Mouse (Mus musculus): ENCODE data around the gene Krtap7-1. TPM values are rescaled to one million over a fixed set of nuclear protein-coding genes. Genes with fewer than 3 reads are reported as not detected.

Gene Krtap7-1
- total and polyA plus RNA-seq, 3 experiments, result not detected

GRCm38 (mm10) chr16:89528380-89528779 lies 20.3 kb upstream of the Krtap7-1 start:
- H3K27me3 ChIP-seq (ENCODE audit: control insufficient read depth, insufficient read depth, low read length), result no peaks in the 10 kb centered on the region
- intact Hi-C loops (cut with DNase I), result loop anchor here (10.0 kb wide), 1 partner anchor 236 kb away; no protein-coding TSS in a partner anchor
- H3K79me2 ChIP-seq (replicated peaks; ENCODE audit: control insufficient read depth, insufficient read depth, low read length), result no peaks in the 10 kb centered on the region
- H3K36me3 ChIP-seq (ENCODE audit: control insufficient read depth, insufficient read depth, low read length), result no peaks in the 10 kb centered on the region
- no peak for DNase-seq
- no peak overlapping the region for H3K9ac ChIP-seq (ENCODE audit: low read depth, low read length)
- no peak overlapping the region for H3K4me3 ChIP-seq
- no peak overlapping the region for H3K27ac ChIP-seq
- TF ChIP-seq CTCF (IDR thresholded peaks at IDR 0.05) (no peak), EP300 (IDR thresholded peaks at IDR 0.05; ENCODE audit: insufficient read depth, low read depth, low read length) (no peak), POLR2A (IDR thresholded peaks at IDR 0.05; ENCODE audit: insufficient read depth, low read depth, low read length) (no peak)
- no peaks in the 10 kb centered on the region for H3K4me1 ChIP-seq (ENCODE audit: control insufficient read depth, insufficient read depth, low read length)
- WGBS, result 81% methylated on average over 3 of the region's 3 CpGs

GRCm38 (mm10) chr16:89520996-89521395 lies 12.9 kb upstream of the Krtap7-1 start:
- 89% methylated on average over 4 of the region's 4 CpGs for WGBS
- TF ChIP-seq POLR2A (IDR thresholded peaks at IDR 0.05; ENCODE audit: insufficient read depth, low read depth, low read length) (no peak), EP300 (IDR thresholded peaks at IDR 0.05; ENCODE audit: insufficient read depth, low read depth, low read length) (no peak), CTCF (IDR thresholded peaks at IDR 0.05) (no peak)

GRCm38 (mm10) chr16:89520555-89520954 lies 12.4 kb upstream of the Krtap7-1 start:
- intact Hi-C loops (cut with DNase I), result loop anchor here (10.0 kb wide), 1 partner anchor 244 kb away; no protein-coding TSS in a partner anchor
- no peak for DNase-seq
- no peak for TF ChIP-seq POLR2A (IDR thresholded peaks at IDR 0.05; ENCODE audit: insufficient read depth, low read depth, low read length)
- TF ChIP-seq EP300 (IDR thresholded peaks at IDR 0.05; ENCODE audit: insufficient read depth, low read depth, low read length), result no peak
- no peak for TF ChIP-seq CTCF (IDR thresholded peaks at IDR 0.05)
- Histone ChIP-seq H3K4me3 (no peak overlapping the region), H3K9ac (ENCODE audit: low read depth, low read length) (no peak overlapping the region), H3K4me1 (ENCODE audit: control insufficient read depth, insufficient read depth, low read length) (no peaks in the 10 kb centered on the region), H3K36me3 (ENCODE audit: control insufficient read depth, insufficient read depth, low read length) (no peaks in the 10 kb centered on the region), H3K79me2 (replicated peaks; ENCODE audit: control insufficient read depth, insufficient read depth, low read length) (no peaks in the 10 kb centered on the region), H3K27ac (no peak overlapping the region), H3K27me3 (ENCODE audit: control insufficient read depth, insufficient read depth, low read length) (no peaks in the 10 kb centered on the region)
- WGBS, result 54% methylated on average over 2 of the region's 2 CpGs

More at GRCm38 (mm10) chr16:89520996-89521395, 12.9 kb upstream of the Krtap7-1 start:
- H3K4me1 ChIP-seq (ENCODE audit: control insufficient read depth, insufficient read depth, low read length), result no peaks in the 10 kb centered on the region
- no peaks in the 10 kb centered on the region for H3K36me3 ChIP-seq (ENCODE audit: control insufficient read depth, insufficient read depth, low read length)
- no peak overlapping the region for H3K27ac ChIP-seq
- no peak for DNase-seq
- H3K9ac ChIP-seq (ENCODE audit: low read depth, low read length), result no peak overlapping the region
- no peaks in the 10 kb centered on the region for H3K27me3 ChIP-seq (ENCODE audit: control insufficient read depth, insufficient read depth, low read length)
- no peak overlapping the region for H3K4me3 ChIP-seq
- no peaks in the 10 kb centered on the region for H3K79me2 ChIP-seq (replicated peaks; ENCODE audit: control insufficient read depth, insufficient read depth, low read length)
- intact Hi-C loops (cut with DNase I), result loop anchor here (10.0 kb wide), 1 partner anchor 244 kb away; no protein-coding TSS in a partner anchor

- WGBS, result 66% methylated on average over 6 of the region's 6 CpGs
- no peaks in the 10 kb centered on the region for H3K79me2 ChIP-seq (replicated peaks; ENCODE audit: control insufficient read depth, insufficient read depth, low read length)
- H3K36me3 ChIP-seq (ENCODE audit: control insufficient read depth, insufficient read depth, low read length), result no peaks in the 10 kb centered on the region
- TF ChIP-seq POLR2A (IDR thresholded peaks at IDR 0.05; ENCODE audit: insufficient read depth, low read depth, low read length), result no peak
- no peak for TF ChIP-seq CTCF (IDR thresholded peaks at IDR 0.05)
- no peak for TF ChIP-seq EP300 (IDR thresholded peaks at IDR 0.05; ENCODE audit: insufficient read depth, low read depth, low read length)
- DNase-seq, result no peak
- no peak overlapping the region for H3K27ac ChIP-seq
- intact Hi-C loops (cut with DNase I), result loop anchor here (10.0 kb wide), 1 partner anchor 245 kb away; no protein-coding TSS in a partner anchor
- no peaks in the 10 kb centered on the region for H3K4me1 ChIP-seq (ENCODE audit: control insufficient read depth, insufficient read depth, low read length)
- no peaks in the 10 kb centered on the region for H3K27me3 ChIP-seq (ENCODE audit: control insufficient read depth, insufficient read depth, low read length)
- no peak overlapping the region for H3K9ac ChIP-seq (ENCODE audit: low read depth, low read length)
- no peak overlapping the region for H3K4me3 ChIP-seq
These were observed 12.0 kb upstream of the Krtap7-1 start for GRCm38 (mm10) chr16:89520091-89520490.

GRCm38 (mm10) chr16:89517635-89518034 lies 9.5 kb upstream of the Krtap7-1 start:
- TF ChIP-seq EP300 (IDR thresholded peaks at IDR 0.05; ENCODE audit: insufficient read depth, low read depth, low read length) (no peak), CTCF (IDR thresholded peaks at IDR 0.05) (peak; percentile 73), POLR2A (IDR thresholded peaks at IDR 0.05; ENCODE audit: insufficient read depth, low read depth, low read length) (no peak)
- H3K4me3 ChIP-seq, result no peak overlapping the region
- H3K27ac ChIP-seq, result no peak overlapping the region
- no peaks in the 10 kb centered on the region for H3K36me3 ChIP-seq (ENCODE audit: control insufficient read depth, insufficient read depth, low read length)
- WGBS, result 48% methylated on average over 9 of the region's 9 CpGs
- no peaks in the 10 kb centered on the region for H3K27me3 ChIP-seq (ENCODE audit: control insufficient read depth, insufficient read depth, low read length)
- H3K79me2 ChIP-seq (replicated peaks; ENCODE audit: control insufficient read depth, insufficient read depth, low read length), result no peaks in the 10 kb centered on the region
- intact Hi-C loops (cut with DNase I), result no loop called here
- no peaks in the 10 kb centered on the region for H3K4me1 ChIP-seq (ENCODE audit: control insufficient read depth, insufficient read depth, low read length)
- no peak overlapping the region for H3K9ac ChIP-seq (ENCODE audit: low read depth, low read length)
- DNase-seq, result peak; percentile 10 to 22

- Histone ChIP-seq H3K9ac (ENCODE audit: low read depth, low read length) (no peak overlapping the region), H3K4me1 (ENCODE audit: control insufficient read depth, insufficient read depth, low read length) (no peaks in the 10 kb centered on the region), H3K4me3 (no peak overlapping the region), H3K27ac (no peak overlapping the region), H3K27me3 (ENCODE audit: control insufficient read depth, insufficient read depth, low read length) (no peaks in the 10 kb centered on the region), H3K36me3 (ENCODE audit: control insufficient read depth, insufficient read depth, low read length) (no peaks in the 10 kb centered on the region), H3K79me2 (replicated peaks; ENCODE audit: control insufficient read depth, insufficient read depth, low read length) (no peaks in the 10 kb centered on the region)
- 58% methylated on average over 7 of the region's 7 CpGs for WGBS
- TF ChIP-seq CTCF (IDR thresholded peaks at IDR 0.05) (no peak), EP300 (IDR thresholded peaks at IDR 0.05; ENCODE audit: insufficient read depth, low read depth, low read length) (no peak)
- intact Hi-C loops (cut with DNase I), result no loop called here
- no peak for DNase-seq
These were observed 5.3 kb upstream of the Krtap7-1 start for GRCm38 (mm10) chr16:89513431-89513830.
